Comparison of ENCODE assay signal across 14 mouse cellular contexts in genomic region chr15:100063229-100063773, GRCm38 (mm10).
"Had no signal": no experiment of that assay in that cellular context is flagged by ENCODE, and none has a peak within 500 bp of the region (broad histone marks: within the 10 kb centered on the region; RNA-seq: fewer than 3 reads in every experiment).

No protein-coding gene starts in this region.

- H3K9ac ChIP-seq: limb, embryonic 13.5 days; neural tube, embryonic 13.5 days had no signal

- DNase-seq: kidney, adult 8-10 months; kidney, postnatal 25 days; layer of hippocampus, adult 9-11 months; layer of hippocampus, postnatal 36 days; left cerebral cortex, postnatal 4 days; lung, adult 18-20 months; retina, postnatal 1 day; thymus, adult 18-20 months; thymus, postnatal 14 days had no signal

- ATAC-seq: midbrain, embryonic 16.5 days had no signal

- H3K36me3 ChIP-seq: limb, embryonic 13.5 days; neural tube, embryonic 13.5 days had no signal

- H3K4me2 ChIP-seq: limb, embryonic 13.5 days; liver, embryonic 11.5 days; neural tube, embryonic 13.5 days had no signal

- H3K9me3 ChIP-seq: limb, embryonic 13.5 days; midbrain, embryonic 10.5 days; neural tube, embryonic 13.5 days had no signal

- H3K4me3 ChIP-seq: limb, embryonic 13.5 days; midbrain, embryonic 10.5 days; neural tube, embryonic 13.5 days had no signal

- H3K27ac ChIP-seq: limb, embryonic 13.5 days; midbrain, embryonic 10.5 days; neural tube, embryonic 13.5 days had no signal

- H3K27me3 ChIP-seq: limb, embryonic 13.5 days; neural tube, embryonic 13.5 days had no signal
